Mouse (Mus musculus) stomach, embryonic 14.5 days (tissue): ENCODE measurements around the gene Gtse1. TPM values are rescaled to one million over a fixed set of nuclear protein-coding genes. Genes with fewer than 3 reads are reported as not detected.

Source experiments
- ATAC-seq: fragments of 200-750 bp; cut with Nextera tagmentation; 2 replicates; pipeline ENCODE4 v1.8.0; 2017; ENCODE audit warnings: low read depth, moderate TSS enrichment; ENCODE audit not compliant: insufficient number of reproducible peaks, insufficient read depth, low FRiP score
- H3K27ac ChIP-seq: fragments of 300-500 bp; sonication (generic); 2 replicates; pipeline ENCODE4 v1.5.1; 2014; ENCODE audit warnings: mild to moderate bottlenecking, low read length, moderate library complexity, mixed read lengths
- H3K27me3 ChIP-seq: fragments of 300-500 bp; sonication (generic); 2 replicates; pipeline ENCODE4 v1.6.1; 2014; ENCODE audit warnings: low read length, control low read depth, mixed read lengths; ENCODE audit not compliant: control insufficient read depth, insufficient read depth
- H3K36me3 ChIP-seq: fragments of 300-500 bp; sonication (generic); 2 replicates; pipeline ENCODE4 v1.6.1; 2014; ENCODE audit warnings: mild to moderate bottlenecking, control low read depth, low read length, moderate library complexity, mixed read lengths; ENCODE audit not compliant: control insufficient read depth, insufficient read depth
- H3K4me1 ChIP-seq: fragments of 300-500 bp; sonication (generic); 2 replicates; pipeline ENCODE4 v1.6.1; 2014; ENCODE audit warnings: low read length, control low read depth, mixed read lengths; ENCODE audit not compliant: control insufficient read depth, insufficient read depth
- H3K4me2 ChIP-seq: fragments of 300-500 bp; sonication (generic); replicated peaks from 2 replicates; pipeline ENCODE4 v1.6.1; 2014; ENCODE audit warnings: low read depth, low read length, control low read depth
- H3K4me3 ChIP-seq: fragments of 300-500 bp; sonication (generic); 2 replicates; pipeline ENCODE4 v1.5.1; 2014; ENCODE audit warnings: low read depth, low read length, control low read depth
- H3K9ac ChIP-seq: fragments of 300-500 bp; sonication (generic); replicated peaks from 2 replicates; pipeline ENCODE4 v1.6.1; 2014; ENCODE audit warnings: low read depth, mild to moderate bottlenecking, control low read depth, low read length, moderate library complexity, mixed read lengths
- H3K9me3 ChIP-seq: fragments of 300-500 bp; sonication (generic); 2 replicates; pipeline ENCODE4 v1.6.1; 2016; ENCODE audit warnings: low read depth, low read length, control low read depth; ENCODE audit not compliant: control insufficient read depth
- WGBS: fragments of 180-500 bp; shearing (Covaris S2); extraction: QIAGEN DNeasy Blood & Tissue Kit; methylation state at CpG from one replicate; pipeline ENCODE4 v1.1.7; 2014; 5-methylcytosine and 5-hydroxymethylcytosine counted together
- polyA plus RNA-seq: library from polyadenylated mRNA; unstranded; fragments of >200 nt; fragmentation: Nextera tagmentation; extraction: Ambion mirVana; gene quantifications from 2 replicates; pipeline ENCODE4 v1.2.1, GENCODE M21; 2014

Gtse1 gene
- polyA plus RNA-seq, 1 experiment from 2014 or later = 24.9 TPM

GRCm38 (mm10) chr15:85902505-85902904 is 43.0 kb downstream of the Gtse1 start:
- Histone ChIP-seq H3K27me3 (no peaks in the 10 kb centered on the region), H3K9ac (no peak overlapping the region), H3K4me3 (no peak overlapping the region), H3K9me3 (no peaks in the 10 kb centered on the region), H3K4me1 (no peaks in the 10 kb centered on the region), H3K36me3 (peaks cover 7% of the 10 kb centered on the region), H3K27ac (no peak overlapping the region), H3K4me2 (no peak overlapping the region)
- ATAC-seq = no peak
- WGBS = 80% methylated on average over 10 of the region's 10 CpGs

GRCm38 (mm10) chr15:85903826-85904225 is 44.3 kb downstream of the Gtse1 start:
- no peak overlapping the region for H3K27ac ChIP-seq
- H3K36me3 ChIP-seq = no peaks in the 10 kb centered on the region; the same call in 1 of the 2 replicates
- no peak overlapping the region for H3K4me2 ChIP-seq
- ATAC-seq = no peak
- no peaks in the 10 kb centered on the region for H3K9me3 ChIP-seq
- H3K4me3 ChIP-seq = no peak overlapping the region
- no peaks in the 10 kb centered on the region for H3K27me3 ChIP-seq
- no peaks in the 10 kb centered on the region for H3K4me1 ChIP-seq
- 68% methylated on average over 8 of the region's 8 CpGs for WGBS
- no peak overlapping the region for H3K9ac ChIP-seq

DNA sequence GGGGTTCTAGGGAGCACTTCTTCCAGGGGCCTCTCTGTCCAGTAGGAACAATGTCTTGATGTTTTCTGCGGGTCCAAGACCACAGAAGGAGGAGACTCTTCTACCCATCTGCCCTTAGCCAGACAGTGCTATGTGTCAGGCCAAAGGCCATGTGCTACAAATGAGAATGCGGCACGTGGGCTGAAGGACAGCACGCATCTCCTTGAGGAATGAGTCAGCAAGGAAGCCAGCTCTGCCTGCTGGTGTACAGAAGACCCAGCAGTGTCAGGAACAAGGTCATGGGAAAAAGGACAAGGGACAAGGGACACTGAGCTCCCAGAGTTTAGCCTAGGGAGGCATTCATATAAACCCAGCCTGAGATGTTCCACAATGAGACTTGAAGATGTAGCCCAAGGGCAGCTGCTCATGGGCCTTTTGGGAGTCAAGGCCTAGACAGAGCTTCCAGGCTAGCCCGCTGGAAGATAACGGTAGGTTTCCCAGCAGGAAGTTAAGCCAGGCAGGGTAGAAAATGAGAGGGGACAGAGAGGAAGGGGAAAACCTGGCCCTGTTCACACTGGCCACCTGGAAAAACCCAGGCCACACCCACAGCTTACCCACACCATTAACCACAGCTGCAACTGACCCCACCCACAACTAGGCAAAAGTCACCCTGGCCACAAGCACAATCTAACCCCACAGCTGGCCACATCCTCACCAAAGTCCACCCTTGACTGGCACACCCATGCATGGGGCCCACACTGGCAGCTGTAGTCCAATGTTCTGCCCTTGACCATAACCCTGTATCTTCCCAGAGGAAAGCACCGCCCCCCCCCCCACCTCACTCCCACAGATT is 49.3 kb downstream of the Gtse1 start:
- H3K4me1 ChIP-seq = no peaks in the 10 kb centered on the region
- H3K9me3 ChIP-seq = no peaks in the 10 kb centered on the region
- no peak for ATAC-seq
- no peak overlapping the region for H3K9ac ChIP-seq
- no peak overlapping the region for H3K4me2 ChIP-seq
- H3K36me3 ChIP-seq = no peaks in the 10 kb centered on the region
- H3K27ac ChIP-seq = no peak overlapping the region; the same call in 1 of the 2 replicates
- H3K4me3 ChIP-seq = no peak overlapping the region
- H3K27me3 ChIP-seq = no peaks in the 10 kb centered on the region
- WGBS = 77% methylated on average over 7 of the region's 7 CpGs

DNA sequence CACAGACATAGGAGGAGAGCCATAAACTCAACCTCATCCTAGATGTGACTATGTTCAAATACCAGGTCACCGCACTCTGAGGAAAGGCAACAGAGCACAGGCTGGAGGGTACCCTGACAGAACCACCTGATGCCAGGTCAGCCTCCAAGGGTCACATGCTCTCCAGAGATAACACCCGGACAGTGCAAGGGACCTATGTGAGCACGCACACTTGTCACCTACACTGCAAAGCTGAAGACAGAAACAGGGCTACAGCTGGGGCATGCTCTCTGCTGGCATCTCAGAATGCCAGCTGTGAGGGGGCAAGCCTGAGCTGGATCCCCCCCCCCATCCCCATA is 49.9 kb downstream of the Gtse1 start:
- Histone ChIP-seq H3K4me3 (no peak overlapping the region), H3K4me1 (no peaks in the 10 kb centered on the region), H3K27me3 (no peaks in the 10 kb centered on the region), H3K9ac (no peak overlapping the region), H3K9me3 (no peaks in the 10 kb centered on the region), H3K27ac (peak overlapping the region; percentile 62; the same call in 1 of the 2 replicates), H3K4me2 (no peak overlapping the region), H3K36me3 (no peaks in the 10 kb centered on the region)
- ATAC-seq = peak; percentile 33
- 79% methylated on average over 3 of the region's 3 CpGs for WGBS

DNA sequence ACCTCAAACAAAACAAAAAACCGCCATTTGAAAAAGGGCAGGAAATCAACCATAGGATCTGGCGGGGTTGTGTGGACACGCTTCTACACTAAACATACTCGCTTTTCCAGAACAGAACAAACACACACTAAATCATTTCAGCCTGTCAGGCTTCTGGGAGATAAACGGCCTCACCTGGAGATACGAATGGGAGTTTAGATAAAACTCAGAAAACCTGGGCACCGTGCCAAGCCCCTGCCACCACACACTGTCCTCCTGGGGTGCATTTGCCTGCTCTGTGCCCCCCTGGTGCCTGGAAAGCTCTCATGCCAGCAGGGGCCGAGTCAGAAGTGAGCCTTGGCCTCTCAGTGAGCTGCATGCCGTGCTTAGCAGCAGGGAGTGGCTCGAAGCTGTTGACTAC is 50.4 kb downstream of the Gtse1 start:
- H3K4me2 ChIP-seq = no peak overlapping the region
- no peaks in the 10 kb centered on the region for H3K27me3 ChIP-seq
- no peak overlapping the region for H3K9ac ChIP-seq
- H3K36me3 ChIP-seq = no peaks in the 10 kb centered on the region
- no peak overlapping the region for H3K4me3 ChIP-seq
- peak overlapping the region; percentile 62; the same call in 1 of the 2 replicates for H3K27ac ChIP-seq
- H3K9me3 ChIP-seq = no peaks in the 10 kb centered on the region
- peak; percentile 56 for ATAC-seq
- 22% methylated on average over 10 of the region's 10 CpGs for WGBS
- no peaks in the 10 kb centered on the region for H3K4me1 ChIP-seq

- no peak overlapping the region for H3K4me3 ChIP-seq
- H3K4me1 ChIP-seq = no peaks in the 10 kb centered on the region
- ATAC-seq = no peak
- H3K27me3 ChIP-seq = no peaks in the 10 kb centered on the region
- no peaks in the 10 kb centered on the region for H3K9me3 ChIP-seq
- no peak overlapping the region for H3K4me2 ChIP-seq
- no peak overlapping the region for H3K27ac ChIP-seq
- WGBS = 39% methylated on average over 2 of the region's 2 CpGs
- H3K36me3 ChIP-seq = no peaks in the 10 kb centered on the region; the same call in 1 of the 2 replicates
- no peak overlapping the region for H3K9ac ChIP-seq
Observed at GRCm38 (mm10) chr15:85913605-85914004, 54.1 kb downstream of the Gtse1 start.

DNA sequence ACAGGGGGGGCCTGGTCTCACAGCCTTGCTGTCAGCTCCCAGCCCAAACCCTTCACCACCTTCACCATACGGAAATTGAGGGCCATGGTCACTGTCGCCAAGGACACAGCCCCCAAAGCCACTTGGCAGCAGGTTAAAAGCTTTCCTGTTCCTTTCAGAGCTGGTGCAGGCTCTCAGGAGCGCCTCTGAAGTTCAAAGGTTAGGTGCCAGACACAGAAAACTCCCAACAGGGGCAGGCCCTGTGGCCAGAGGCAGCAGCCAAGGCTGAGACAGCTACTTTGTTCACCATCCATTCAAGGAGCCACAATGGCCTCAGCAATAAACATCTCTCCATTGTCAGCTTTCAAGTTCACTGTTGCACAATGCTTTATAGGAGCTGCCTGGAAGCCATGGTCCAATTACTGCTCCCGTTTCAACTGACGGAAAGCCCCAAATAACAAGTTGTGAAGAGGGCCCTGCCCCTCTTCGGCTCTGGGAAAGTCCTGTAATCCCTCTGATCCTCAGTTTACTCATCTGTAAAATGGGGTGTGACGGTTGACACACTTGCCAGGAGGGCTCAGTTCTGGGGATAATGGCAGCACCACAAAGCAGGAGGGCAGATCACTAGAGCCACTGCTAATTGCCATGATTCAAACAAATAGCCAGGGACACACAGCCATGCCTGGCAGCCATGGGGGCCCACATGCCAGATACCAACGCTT is 59.8 kb downstream of the Gtse1 start:
- no peak for ATAC-seq
- Histone ChIP-seq H3K9ac (no peak overlapping the region), H3K4me1 (no peaks in the 10 kb centered on the region), H3K9me3 (no peaks in the 10 kb centered on the region), H3K4me2 (no peak overlapping the region), H3K27me3 (no peaks in the 10 kb centered on the region), H3K4me3 (no peak overlapping the region), H3K27ac (no peak overlapping the region), H3K36me3 (no peaks in the 10 kb centered on the region; the same call in 1 of the 2 replicates)
- 59% methylated on average over 8 of the region's 8 CpGs for WGBS

DNA sequence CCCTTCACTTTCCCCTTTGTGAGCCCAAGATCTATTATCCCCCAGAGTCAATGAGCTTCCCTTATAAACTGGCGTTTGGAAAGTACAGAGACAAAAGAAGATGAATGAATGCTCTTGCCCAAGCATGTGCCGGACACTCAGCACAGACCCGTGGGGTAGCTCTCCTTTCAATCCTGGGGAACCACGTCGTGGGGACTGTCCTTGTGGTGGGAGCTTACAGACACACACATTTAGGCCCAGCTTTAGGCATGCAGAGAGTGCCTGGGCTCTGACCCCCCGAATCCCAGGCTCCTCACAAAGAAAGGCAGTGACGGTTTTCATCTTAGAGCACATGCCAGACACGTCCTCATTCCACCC is 60.3 kb downstream of the Gtse1 start:
- H3K27me3 ChIP-seq = no peaks in the 10 kb centered on the region
- 64% methylated on average over 8 of the region's 8 CpGs for WGBS
- no peak overlapping the region for H3K27ac ChIP-seq
- no peak overlapping the region for H3K9ac ChIP-seq
- H3K36me3 ChIP-seq = no peaks in the 10 kb centered on the region; the same call in 1 of the 2 replicates
- H3K9me3 ChIP-seq = no peaks in the 10 kb centered on the region
- ATAC-seq = no peak
- H3K4me3 ChIP-seq = no peak overlapping the region
- no peak overlapping the region for H3K4me2 ChIP-seq
- no peaks in the 10 kb centered on the region for H3K4me1 ChIP-seq
